Mouse (Mus musculus) bone marrow, adult 2 months (tissue): ENCODE measurements at regions not wholly inside any gene's neighbourhood (a gene's known extent, or its start where the extent isn't known, plus 50 kb on each side); places are given as distances from the start of the nearest gene placed in this dataset.

Source experiments
- CTCF ChIP-seq: fragments of 200-500 bp; IDR thresholded peaks from 2 replicates; pipeline ENCODE4 v1.5.1; 2011; ENCODE audit warnings: low read length, control low read depth; ENCODE audit not compliant: control insufficient read depth, insufficient read depth
- POLR2A ChIP-seq: fragments of 200-500 bp; IDR thresholded peaks from 2 replicates; pipeline ENCODE4 v1.6.1; 2011; ENCODE audit warnings: low read depth, mild to moderate bottlenecking, control low read depth, low read length, borderline replicate concordance; ENCODE audit not compliant: control insufficient read depth

DNA sequence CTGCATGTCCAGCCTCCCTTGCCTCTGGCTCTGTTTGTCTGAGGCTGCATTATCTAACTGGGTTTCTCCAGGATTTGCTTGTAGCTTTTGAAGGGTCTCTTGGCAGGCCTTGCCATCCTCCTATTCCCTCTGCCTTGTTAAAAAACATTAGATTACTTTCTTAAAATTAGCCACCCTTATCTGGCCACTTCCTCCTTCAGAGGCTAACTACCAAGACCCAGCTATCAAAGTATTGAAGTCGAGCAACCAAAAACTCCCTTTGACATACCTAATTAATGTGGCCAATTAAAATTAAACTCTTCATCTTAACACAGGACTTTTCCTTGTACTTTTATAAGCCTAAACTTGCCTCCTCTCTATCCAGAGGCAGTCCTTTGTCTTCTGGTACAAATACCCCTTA lies 66.3 kb upstream of the Kif2a start:
- TF ChIP-seq CTCF (no peak), POLR2A (no peak)
